Mouse (Mus musculus) midbrain, embryonic 11.5 days (tissue): ENCODE data around the gene Ece1. TPM values are rescaled to one million over a fixed set of nuclear protein-coding genes. Genes with fewer than 3 reads are reported as not detected.
"Not testable (repeated sequence)": the region's sequence is repeated elsewhere in the genome, so short reads cannot be mapped to it uniquely, and the experiment has no call there.

Experiments used
- ATAC-seq: fragments of 200-750 bp; cut with Nextera tagmentation; 2 replicates; pipeline ENCODE4 v1.8.0; 2017; ENCODE audit warnings: moderate TSS enrichment, moderate library complexity; ENCODE audit not compliant: low FRiP score
- DNase-seq: peaks from one replicate; pipeline ENCODE4 v3.0.0; 2015; ENCODE audit warnings: low spot score; ENCODE audit errors: missing footprints
- H3K27ac ChIP-seq: fragments of 300-500 bp; sonication (generic); 2 replicates; pipeline ENCODE4 v1.5.1; 2014; ENCODE audit warnings: low read depth, low read length
- H3K27me3 ChIP-seq: fragments of 300-500 bp; sonication (generic); 2 replicates; pipeline ENCODE4 v1.6.1; 2014; ENCODE audit warnings: mild to moderate bottlenecking, low read length, moderate library complexity, mixed read lengths; ENCODE audit not compliant: control insufficient read depth, insufficient read depth
- H3K36me3 ChIP-seq: fragments of 300-500 bp; sonication (generic); 2 replicates; pipeline ENCODE4 v1.6.1; 2014; ENCODE audit warnings: mild to moderate bottlenecking, low read length, moderate library complexity, mixed read lengths; ENCODE audit not compliant: control insufficient read depth, insufficient read depth
- H3K4me1 ChIP-seq: fragments of 300-500 bp; sonication (generic); 2 replicates; pipeline ENCODE4 v1.6.1; 2014; ENCODE audit warnings: low read length; ENCODE audit not compliant: control insufficient read depth, insufficient read depth
- H3K4me2 ChIP-seq: fragments of 300-500 bp; sonication (generic); 2 replicates; pipeline ENCODE4 v1.6.1; 2014; ENCODE audit warnings: mild to moderate bottlenecking, moderate library complexity
- H3K4me3 ChIP-seq: fragments of 300-500 bp; sonication (generic); 2 replicates; pipeline ENCODE4 v1.5.1; 2014; ENCODE audit warnings: low read depth, low read length
- H3K9ac ChIP-seq: fragments of 300-500 bp; sonication (generic); 2 replicates; pipeline ENCODE4 v1.6.1; 2014; ENCODE audit warnings: low read length
- H3K9me3 ChIP-seq: fragments of 300-500 bp; sonication (generic); 2 replicates; pipeline ENCODE4 v1.6.1; 2016; ENCODE audit warnings: low read length; ENCODE audit not compliant: control insufficient read depth
- WGBS: fragments of 180-500 bp; shearing (Covaris S2); extraction: QIAGEN DNeasy Blood & Tissue Kit; methylation state at CpG from one replicate; pipeline ENCODE4 v1.1.7; 2014; 5-methylcytosine and 5-hydroxymethylcytosine counted together
- polyA plus RNA-seq: library from polyadenylated mRNA; unstranded; fragments of >200 nt; fragmentation: Nextera tagmentation; extraction: Ambion mirVana; gene quantifications from 2 replicates; pipeline ENCODE4 v1.2.1, GENCODE M21; 2014

The Ece1 gene
- polyA plus RNA-seq, 1 experiment from 2014 or later: 26.6 TPM

GRCm38 (mm10) chr4:137844656-137845055 lies 17.4 kb upstream of the Ece1 start:
- DNase-seq (peak; percentile 94), ATAC-seq (no peak)
- Histone ChIP-seq H3K4me1 (no peaks in the 10 kb centered on the region), H3K27ac (no peak overlapping the region), H3K9me3 (no peaks in the 10 kb centered on the region), H3K36me3 (no peaks in the 10 kb centered on the region), H3K9ac (no peak overlapping the region), H3K4me2 (no peak overlapping the region), H3K27me3 (no peaks in the 10 kb centered on the region), H3K4me3 (no peak overlapping the region)
- WGBS: 20% methylated on average over 11 of the region's 11 CpGs

- not testable (repeated sequence) for DNase-seq, H3K9me3 ChIP-seq, H3K9ac ChIP-seq, H3K27me3 ChIP-seq, H3K4me2 ChIP-seq, H3K27ac ChIP-seq, H3K4me3 ChIP-seq, H3K36me3 ChIP-seq, ATAC-seq, H3K4me1 ChIP-seq
- WGBS: 85% methylated on average over 8 of the region's 8 CpGs
These were observed 14.4 kb upstream of the Ece1 start for GRCm38 (mm10) chr4:137847651-137848050.

- Histone ChIP-seq H3K4me3 (no peak overlapping the region), H3K36me3 (no peaks in the 10 kb centered on the region), H3K27ac (no peak overlapping the region), H3K9ac (no peak overlapping the region), H3K4me1 (no peaks in the 10 kb centered on the region), H3K27me3 (no peaks in the 10 kb centered on the region), H3K9me3 (no peaks in the 10 kb centered on the region), H3K4me2 (no peak overlapping the region)
- WGBS: 86% methylated on average over 6 of the region's 6 CpGs
- ATAC-seq: no peak
- no peak for DNase-seq
These were observed 11.9 kb upstream of the Ece1 start for GRCm38 (mm10) chr4:137850161-137850560.

GRCm38 (mm10) chr4:137851484-137851883 lies 10.6 kb upstream of the Ece1 start:
- Histone ChIP-seq H3K9me3 (no peaks in the 10 kb centered on the region), H3K9ac (no peak overlapping the region), H3K4me1 (no peaks in the 10 kb centered on the region), H3K4me2 (no peak overlapping the region), H3K4me3 (no peak overlapping the region), H3K27me3 (no peaks in the 10 kb centered on the region), H3K27ac (no peak overlapping the region), H3K36me3 (no peaks in the 10 kb centered on the region)
- ATAC-seq (no peak), DNase-seq (no peak)
- WGBS: 58% methylated on average over 2 of the region's 2 CpGs

GRCm38 (mm10) chr4:137853822-137854221 lies 8.2 kb upstream of the Ece1 start:
- no peak overlapping the region for H3K9ac ChIP-seq

GRCm38 (mm10) chr4:137855741-137856341 lies 6.2 kb upstream of the Ece1 start:
- H3K4me2 ChIP-seq: no peak overlapping the region
- no peak overlapping the region for H3K27ac ChIP-seq
- H3K4me3 ChIP-seq: no peak overlapping the region
- H3K9me3 ChIP-seq: no peaks in the 10 kb centered on the region
- H3K27me3 ChIP-seq: no peaks in the 10 kb centered on the region
- no peaks in the 10 kb centered on the region for H3K36me3 ChIP-seq
- 47% methylated on average over 9 of the region's 9 CpGs for WGBS
- no peaks in the 10 kb centered on the region for H3K4me1 ChIP-seq
- DNase-seq (no peak), ATAC-seq (no peak)
- H3K9ac ChIP-seq: no peak overlapping the region

More at GRCm38 (mm10) chr4:137853822-137854221, 8.2 kb upstream of the Ece1 start:
- no peaks in the 10 kb centered on the region for H3K36me3 ChIP-seq
- no peaks in the 10 kb centered on the region for H3K9me3 ChIP-seq
- no peak for DNase-seq
- no peak overlapping the region for H3K4me3 ChIP-seq
- ATAC-seq: no peak
- WGBS: 93% methylated on average over 6 of the region's 6 CpGs
- no peaks in the 10 kb centered on the region for H3K4me1 ChIP-seq
- H3K27me3 ChIP-seq: no peaks in the 10 kb centered on the region
- H3K4me2 ChIP-seq: no peak overlapping the region
- H3K27ac ChIP-seq: no peak overlapping the region

GRCm38 (mm10) chr4:137857116-137857515 lies 4.9 kb upstream of the Ece1 start:
- DNase-seq (peak; percentile 90), ATAC-seq (no peak)
- 20% methylated on average over 7 of the region's 7 CpGs for WGBS
- Histone ChIP-seq H3K9ac (no peak overlapping the region), H3K27ac (no peak overlapping the region), H3K27me3 (no peaks in the 10 kb centered on the region), H3K4me2 (no peak overlapping the region), H3K4me3 (no peak overlapping the region), H3K36me3 (no peaks in the 10 kb centered on the region), H3K4me1 (no peaks in the 10 kb centered on the region), H3K9me3 (no peaks in the 10 kb centered on the region)

- no peak overlapping the region for H3K9ac ChIP-seq
- peaks cover 7% of the 10 kb centered on the region for H3K4me1 ChIP-seq
- no peak overlapping the region for H3K27ac ChIP-seq
- ATAC-seq (no peak), DNase-seq (no peak)
- H3K4me2 ChIP-seq: no peak overlapping the region
- no peaks in the 10 kb centered on the region for H3K27me3 ChIP-seq
- no peaks in the 10 kb centered on the region for H3K9me3 ChIP-seq
- H3K36me3 ChIP-seq: no peaks in the 10 kb centered on the region
- no peak overlapping the region for H3K4me3 ChIP-seq
- 75% methylated on average over 2 of the region's 2 CpGs for WGBS
These were observed 3.7 kb upstream of the Ece1 start for GRCm38 (mm10) chr4:137858371-137858770.

- peak overlapping the region; percentile 81 for H3K4me2 ChIP-seq
- no peaks in the 10 kb centered on the region for H3K27me3 ChIP-seq
- ATAC-seq (peak; percentile 80), DNase-seq (no peak)
- WGBS: 23% methylated on average over 14 of the region's 17 CpGs
- H3K9ac ChIP-seq: peak overlapping the region; percentile 87
- H3K4me3 ChIP-seq: peak overlapping the region; percentile 69
- no peak overlapping the region; the same call in 1 of the 2 replicates for H3K27ac ChIP-seq
- no peaks in the 10 kb centered on the region for H3K36me3 ChIP-seq
- H3K9me3 ChIP-seq: no peaks in the 10 kb centered on the region
- H3K4me1 ChIP-seq: peaks cover 20% of the 10 kb centered on the region
These were observed 501 bp upstream of the Ece1 start for GRCm38 (mm10) chr4:137861461-137862011.
